Mouse (Mus musculus): ENCODE data around the gene Faap24. TPM values are rescaled to one million over a fixed set of nuclear protein-coding genes. Genes with fewer than 3 reads are reported as not detected.

The Faap24 gene
- 11.2 and 14.1 TPM in 2 replicates for total RNA-seq (2017)

- peak; percentile 97 for ATAC-seq (ENCODE audit: extremely low read depth, insufficient number of reproducible peaks, low FRiP score, poor library complexity, severe bottlenecking)
Observed at GRCm38 (mm10) chr7:35396542-35397168, at the start of gene Faap24, which contains the start of gene Cep89. TSS of gene Faap24 (minus strand) at chr7:35396836. TSS of gene Cep89 (plus strand) at chr7:35397035.

GRCm38 (mm10) chr7:35435266-35435665, 38.6 kb upstream of the Faap24 start:
- no peak for ATAC-seq (ENCODE audit: extremely low read depth, insufficient number of reproducible peaks, low FRiP score, poor library complexity, severe bottlenecking)

DNA sequence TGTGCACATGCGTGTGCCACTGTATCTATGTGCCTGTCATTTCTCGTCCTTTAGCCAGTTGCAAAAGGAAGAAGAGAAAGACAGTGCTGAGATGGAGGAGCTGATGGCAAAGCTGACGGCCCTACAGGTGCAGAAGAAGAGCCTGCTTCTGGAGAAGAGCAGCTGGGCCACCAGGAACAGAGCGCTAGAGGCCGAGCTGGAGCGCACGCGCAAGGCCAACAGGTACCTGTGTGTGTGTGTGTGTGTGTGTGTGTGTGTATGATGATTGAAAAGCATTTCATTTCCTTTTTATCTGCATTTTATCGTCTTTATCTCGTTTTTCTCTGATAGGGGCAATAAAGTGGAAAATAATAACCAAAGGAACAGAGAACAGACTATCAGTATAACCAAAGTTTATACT, 31.5 kb upstream of the Faap24 start:
- ATAC-seq (ENCODE audit: extremely low read depth, insufficient number of reproducible peaks, low FRiP score, poor library complexity, severe bottlenecking) = no peak

- no peak for ATAC-seq (ENCODE audit: extremely low read depth, insufficient number of reproducible peaks, low FRiP score, poor library complexity, severe bottlenecking)
Observed at GRCm38 (mm10) chr7:35423071-35423470, 26.4 kb upstream of the Faap24 start.

GRCm38 (mm10) chr7:35416654-35416948, 20.0 kb upstream of the Faap24 start:
- no peak for ATAC-seq (ENCODE audit: extremely low read depth, insufficient number of reproducible peaks, low FRiP score, poor library complexity, severe bottlenecking)

DNA sequence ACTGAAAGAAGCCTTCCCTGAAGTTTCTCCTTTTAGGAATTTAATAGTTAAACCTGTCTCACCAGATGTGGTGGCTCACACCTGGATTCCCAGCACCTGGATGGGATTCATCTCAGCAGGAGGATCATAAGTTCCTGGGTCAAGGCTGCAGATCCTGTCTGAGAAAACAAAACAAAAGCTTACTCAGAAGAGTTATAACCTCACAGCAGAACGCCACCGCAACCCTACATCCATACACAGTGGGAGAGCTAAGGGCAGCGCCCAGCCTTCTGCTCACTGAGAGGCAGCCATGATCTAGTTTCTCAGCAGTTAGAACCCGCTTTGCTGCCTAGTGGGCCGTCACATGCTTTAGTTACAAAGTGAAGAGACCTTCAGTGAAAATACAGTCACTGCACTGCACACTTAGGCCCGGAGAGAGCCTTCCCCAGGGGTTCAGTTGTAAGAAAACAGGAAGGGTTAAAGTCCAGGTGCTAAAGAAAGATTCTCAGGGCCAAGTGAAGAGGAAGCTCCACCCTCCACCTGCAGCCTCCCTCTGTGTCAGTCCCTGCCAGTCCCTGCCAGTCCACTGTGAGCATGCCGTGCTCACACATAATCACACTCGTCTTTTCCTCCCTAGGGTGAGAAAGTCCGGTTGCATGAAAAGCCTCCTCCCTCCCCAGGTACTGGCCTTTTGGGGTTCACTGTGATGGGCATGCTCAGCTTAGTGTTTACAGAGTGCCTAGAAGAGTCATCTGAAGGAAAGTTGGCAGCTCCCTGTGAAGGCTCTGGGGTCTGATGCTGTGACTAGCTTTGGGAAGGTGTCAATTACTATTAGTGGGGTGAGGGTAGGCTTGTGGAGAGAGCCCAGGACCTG, 19.4 kb upstream of the Faap24 start:
- ATAC-seq (ENCODE audit: extremely low read depth, insufficient number of reproducible peaks, low FRiP score, poor library complexity, severe bottlenecking) = peak; percentile 68

- peak; percentile 27 for ATAC-seq (ENCODE audit: extremely low read depth, insufficient number of reproducible peaks, low FRiP score, poor library complexity, severe bottlenecking)
Observed at GRCm38 (mm10) chr7:35415226-35415625, 18.6 kb upstream of the Faap24 start.

DNA sequence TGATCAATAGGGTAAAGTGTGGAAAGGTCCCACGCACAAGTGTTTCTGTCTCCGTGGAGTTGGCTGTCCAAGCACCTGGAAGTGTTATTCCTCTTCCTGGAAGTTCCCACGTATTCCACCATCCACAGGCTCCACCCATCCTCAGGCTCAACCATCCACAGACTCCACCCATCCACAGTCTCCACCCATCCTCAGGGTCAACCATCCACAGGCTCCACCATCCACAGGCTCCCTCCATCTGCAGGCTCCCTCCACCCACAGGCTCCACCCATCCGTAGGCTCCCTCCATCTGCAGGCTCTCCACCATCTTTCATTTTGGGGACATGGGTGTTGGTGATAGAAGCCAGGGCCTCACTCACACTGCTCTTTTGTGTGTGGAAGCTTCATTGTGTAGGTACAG, 4.5 kb upstream of the Faap24 start:
- ATAC-seq (ENCODE audit: extremely low read depth, insufficient number of reproducible peaks, low FRiP score, poor library complexity, severe bottlenecking) = no peak

DNA sequence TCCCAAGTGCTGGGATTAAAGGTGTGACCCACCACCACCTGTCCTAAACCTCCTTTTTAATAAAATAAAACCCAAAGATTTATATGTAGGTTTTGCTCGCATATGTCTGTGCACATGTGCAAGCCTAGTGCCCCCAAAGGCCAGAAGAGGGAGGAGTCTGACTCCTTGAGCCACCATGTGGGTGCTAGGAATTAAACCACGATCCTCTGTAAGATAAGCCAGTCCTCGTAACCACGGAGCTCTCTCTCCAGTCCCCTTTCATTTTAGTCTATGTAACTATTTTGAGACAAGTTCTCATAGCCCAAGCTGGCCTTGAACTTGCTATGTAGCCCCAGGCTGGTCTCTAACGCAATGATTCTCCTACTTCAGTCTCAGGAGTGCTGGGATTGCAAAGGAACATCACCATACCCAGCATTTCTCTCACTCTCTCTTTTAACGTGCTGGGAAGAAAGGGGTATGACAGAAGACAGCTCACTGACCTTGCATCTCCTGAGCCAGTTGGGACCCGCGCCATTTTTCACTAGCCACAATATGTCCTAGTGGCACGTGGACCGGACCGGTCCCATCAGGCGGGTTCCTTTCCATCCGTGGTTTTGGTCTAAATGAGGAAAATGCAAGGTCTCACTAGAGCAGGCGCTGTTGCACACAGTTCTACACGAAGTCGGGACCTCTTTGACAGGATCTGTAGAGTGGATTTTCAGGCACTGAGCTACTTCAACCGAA, 741 bp downstream of the Faap24 start:
- no peak for ATAC-seq (ENCODE audit: extremely low read depth, insufficient number of reproducible peaks, low FRiP score, poor library complexity, severe bottlenecking)

GRCm38 (mm10) chr7:35392935-35393334, 3.7 kb downstream of the Faap24 start:
- no peak for ATAC-seq (ENCODE audit: extremely low read depth, insufficient number of reproducible peaks, low FRiP score, poor library complexity, severe bottlenecking)

DNA sequence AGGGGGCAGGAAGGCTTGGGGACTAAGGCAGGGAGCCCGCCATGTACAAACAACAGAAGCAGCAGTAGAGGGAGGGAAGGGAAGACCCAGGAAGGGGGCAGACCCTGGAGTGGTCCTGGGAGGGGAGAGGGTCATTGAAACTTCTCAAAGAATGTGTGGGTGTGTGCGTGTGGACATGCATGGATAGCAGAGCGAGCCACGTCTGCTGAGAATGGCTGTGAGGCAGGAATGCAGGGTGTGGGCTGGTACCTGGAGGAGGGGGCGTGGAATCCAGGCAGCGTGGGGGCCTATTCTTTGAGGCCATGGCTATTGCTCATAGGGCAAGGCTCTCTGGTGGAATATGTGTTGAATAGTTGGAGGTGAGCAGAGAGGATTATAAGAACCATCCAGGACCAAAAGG, 7.9 kb downstream of the Faap24 start:
- ATAC-seq (ENCODE audit: extremely low read depth, insufficient number of reproducible peaks, low FRiP score, poor library complexity, severe bottlenecking) = no peak

- no peak for ATAC-seq (ENCODE audit: extremely low read depth, insufficient number of reproducible peaks, low FRiP score, poor library complexity, severe bottlenecking)
Observed at GRCm38 (mm10) chr7:35386525-35386952, 10.1 kb downstream of the Faap24 start.

GRCm38 (mm10) chr7:35382706-35383353, 13.8 kb downstream of the Faap24 start:
- no peak for ATAC-seq (ENCODE audit: extremely low read depth, insufficient number of reproducible peaks, low FRiP score, poor library complexity, severe bottlenecking)

GRCm38 (mm10) chr7:35381861-35382260, 14.8 kb downstream of the Faap24 start:
- no peak for ATAC-seq (ENCODE audit: extremely low read depth, insufficient number of reproducible peaks, low FRiP score, poor library complexity, severe bottlenecking)

DNA sequence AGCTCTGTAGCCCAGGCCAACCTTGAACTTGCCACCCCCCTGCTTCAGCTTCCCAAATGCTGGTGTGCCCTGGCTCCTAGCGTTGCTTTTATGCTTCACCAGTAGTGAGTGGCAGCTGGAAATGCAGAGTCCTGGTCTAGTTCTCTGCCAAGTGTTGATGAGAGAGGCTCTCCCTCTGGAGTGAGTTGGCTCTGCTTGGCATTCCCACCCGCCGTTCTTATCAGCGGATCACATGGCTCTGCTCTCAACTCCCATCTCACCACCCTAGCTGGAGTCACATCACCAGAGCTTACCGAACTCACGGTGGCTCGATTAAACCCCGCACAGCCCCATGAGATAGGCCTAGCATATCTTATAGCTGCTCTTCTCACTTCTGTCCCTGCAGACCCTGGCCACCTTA, 16.3 kb downstream of the Faap24 start:
- no peak for ATAC-seq (ENCODE audit: extremely low read depth, insufficient number of reproducible peaks, low FRiP score, poor library complexity, severe bottlenecking)

DNA sequence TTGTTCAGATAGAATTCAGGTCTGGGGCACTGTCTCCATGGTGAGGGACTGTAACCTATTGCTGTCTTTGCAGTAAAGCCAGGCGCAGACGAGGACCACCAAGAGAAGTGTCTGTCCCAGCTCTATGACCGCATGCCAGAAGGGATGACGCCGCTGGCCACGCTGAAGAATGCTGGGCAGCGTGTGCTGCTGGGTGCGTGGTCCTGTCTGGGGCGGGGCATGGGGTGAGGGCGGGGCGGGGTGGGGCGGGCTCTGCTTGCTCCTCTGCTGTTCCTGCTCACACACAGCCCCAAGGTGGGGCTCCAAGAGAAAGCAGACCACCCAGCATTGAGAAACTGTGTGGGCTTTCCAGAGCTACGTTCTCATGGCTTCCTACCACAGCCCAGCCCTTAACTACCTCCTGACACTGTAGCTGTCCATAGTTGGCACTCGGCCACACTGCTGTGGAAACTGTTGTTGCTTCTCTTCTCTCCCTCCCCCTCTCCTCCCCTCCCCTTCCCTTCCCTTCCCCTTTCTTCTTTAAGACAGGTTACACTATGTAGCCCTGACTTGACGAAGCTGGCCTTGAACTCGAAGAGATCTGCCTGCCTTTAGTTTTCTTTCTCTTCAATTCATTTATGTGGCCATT, 17.0 kb downstream of the Faap24 start:
- no peak for ATAC-seq (ENCODE audit: extremely low read depth, insufficient number of reproducible peaks, low FRiP score, poor library complexity, severe bottlenecking)

DNA sequence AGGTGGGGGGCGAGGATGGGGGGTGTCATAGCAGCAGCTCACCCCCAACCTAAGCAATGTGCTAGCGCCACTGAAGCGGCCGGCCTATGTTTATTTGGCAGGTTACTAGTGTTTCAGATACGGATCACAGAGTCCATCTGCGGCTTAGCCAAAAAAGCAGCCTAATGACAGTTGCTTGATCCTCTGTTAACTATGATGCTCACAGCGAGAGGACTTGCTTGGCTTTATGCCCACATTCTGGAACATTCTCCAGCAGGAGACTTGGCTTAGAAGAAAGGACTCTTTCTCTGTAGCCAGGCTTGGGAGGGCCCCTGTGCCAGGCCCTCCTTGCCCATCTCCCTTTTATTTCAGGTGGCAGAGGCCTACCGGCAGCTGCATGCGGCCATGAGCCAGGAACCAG, 20.0 kb downstream of the Faap24 start:
- ATAC-seq (ENCODE audit: extremely low read depth, insufficient number of reproducible peaks, low FRiP score, poor library complexity, severe bottlenecking) = no peak

GRCm38 (mm10) chr7:35374265-35374664, 22.4 kb downstream of the Faap24 start:
- no peak for ATAC-seq (ENCODE audit: extremely low read depth, insufficient number of reproducible peaks, low FRiP score, poor library complexity, severe bottlenecking)

All from neutrophil, adult 5-6 weeks (primary cell).